Mouse (Mus musculus): ENCODE measurements around the gene Aplp1. TPM values are rescaled to one million over a fixed set of nuclear protein-coding genes. Genes with fewer than 3 reads are reported as not detected.

Gene Aplp1
- polyA plus RNA-seq, 1 experiment from 2014 or later: 43.4 TPM

GRCm38 (mm10) chr7:30464816-30465300, 19.5 kb upstream of the Aplp1 start:
- H3K9ac ChIP-seq: no peak overlapping the region
- no peaks in the 10 kb centered on the region for H3K9me3 ChIP-seq (replicated peaks)
- no peak overlapping the region for H3K27ac ChIP-seq (ENCODE audit: poor library complexity, severe bottlenecking)
- 15% methylated on average over 6 of the region's 6 CpGs for WGBS
- H3K4me3 ChIP-seq: no peak overlapping the region
- peaks cover 6% of the 10 kb centered on the region for H3K4me1 ChIP-seq (replicated peaks)
- H3K27me3 ChIP-seq (replicated peaks): peaks cover 84% of the 10 kb centered on the region
- no peaks in the 10 kb centered on the region for H3K36me3 ChIP-seq
- ATAC-seq (ENCODE audit: insufficient number of reproducible peaks, low FRiP score): no peak
- H3K4me2 ChIP-seq: no peak overlapping the region

DNA sequence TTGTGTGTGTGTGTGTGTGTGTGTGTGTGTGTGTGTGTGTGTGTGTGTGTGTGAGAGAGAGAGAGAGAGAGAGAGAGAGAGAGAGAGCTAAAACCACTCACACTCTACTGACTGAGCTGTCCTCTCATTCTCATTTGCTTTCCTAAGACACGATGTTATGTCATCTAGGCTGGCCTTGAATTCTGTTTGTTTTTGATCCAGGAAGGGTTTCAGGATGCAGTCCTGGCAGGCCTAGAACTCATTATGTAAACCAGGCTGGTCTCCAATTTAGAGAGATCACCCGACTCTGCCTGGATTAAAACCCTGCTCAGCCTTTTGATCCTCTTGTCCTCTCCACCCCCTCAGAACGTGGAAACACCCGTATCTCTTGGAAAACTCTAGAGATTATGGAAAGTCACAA, 18.7 kb upstream of the Aplp1 start:
- Histone ChIP-seq H3K36me3 (no peaks in the 10 kb centered on the region), H3K4me3 (no peak overlapping the region), H3K9me3 (replicated peaks) (no peaks in the 10 kb centered on the region), H3K27ac (ENCODE audit: poor library complexity, severe bottlenecking) (no peak overlapping the region), H3K9ac (no peak overlapping the region), H3K27me3 (replicated peaks) (peaks cover 92% of the 10 kb centered on the region), H3K4me1 (replicated peaks) (peaks cover 6% of the 10 kb centered on the region), H3K4me2 (no peak overlapping the region)
- 20% methylated on average over 4 of the region's 4 CpGs for WGBS
- no peak for ATAC-seq (ENCODE audit: insufficient number of reproducible peaks, low FRiP score)

DNA sequence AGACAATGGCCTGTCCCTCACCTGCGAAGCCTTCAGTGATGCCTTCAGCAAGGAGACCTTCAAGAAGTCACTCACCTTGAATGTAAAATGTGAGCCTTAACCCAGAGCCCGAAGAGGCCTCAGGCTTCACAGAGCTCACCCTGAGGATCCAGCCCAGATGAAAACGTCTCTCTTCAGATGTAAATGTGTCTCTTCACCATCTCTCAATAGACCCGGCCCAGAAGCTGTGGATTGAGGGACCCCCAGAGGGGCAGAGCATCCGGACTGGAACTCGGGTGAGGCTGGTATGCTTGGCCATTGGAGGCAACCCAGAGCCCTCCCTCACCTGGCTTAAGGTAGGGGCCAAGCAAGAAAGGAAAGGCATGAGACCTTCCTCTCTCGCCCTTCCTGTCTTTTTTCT, 18.2 kb upstream of the Aplp1 start:
- H3K27ac ChIP-seq (ENCODE audit: poor library complexity, severe bottlenecking): no peak overlapping the region
- no peaks in the 10 kb centered on the region for H3K9me3 ChIP-seq (replicated peaks)
- WGBS: 27% methylated on average over 7 of the region's 7 CpGs
- no peak overlapping the region for H3K4me3 ChIP-seq
- no peaks in the 10 kb centered on the region for H3K36me3 ChIP-seq
- H3K9ac ChIP-seq: no peak overlapping the region
- ATAC-seq (ENCODE audit: insufficient number of reproducible peaks, low FRiP score): no peak
- H3K27me3 ChIP-seq (replicated peaks): peaks cover 96% of the 10 kb centered on the region
- no peak overlapping the region for H3K4me2 ChIP-seq
- peaks cover 6% of the 10 kb centered on the region for H3K4me1 ChIP-seq (replicated peaks)

DNA sequence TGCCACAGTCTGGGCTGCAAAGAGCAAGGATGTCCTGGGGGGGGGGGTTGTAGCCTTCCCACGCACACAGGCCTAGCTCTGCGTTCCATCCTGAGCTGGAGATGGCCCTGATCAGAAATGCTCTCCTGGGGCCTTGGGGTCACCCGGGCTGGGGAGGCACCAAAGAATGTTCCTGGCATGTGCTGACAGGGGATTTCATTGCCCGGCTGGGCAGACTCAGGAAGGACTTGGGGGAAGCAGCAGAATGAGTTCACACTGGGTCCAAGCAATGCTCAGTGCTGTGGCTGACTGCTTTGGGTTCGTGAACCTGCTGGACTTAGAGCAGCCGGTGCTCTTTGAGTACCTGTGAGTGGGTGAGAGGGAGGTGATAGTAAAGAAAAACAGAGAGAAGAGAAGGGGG, 14.1 kb upstream of the Aplp1 start:
- H3K36me3 ChIP-seq: no peaks in the 10 kb centered on the region
- H3K9ac ChIP-seq: no peak overlapping the region
- H3K9me3 ChIP-seq (replicated peaks): 0 out of 2 replicates have a peak, but pooled peaks cover 8% of the 10 kb centered on the region
- WGBS: 32% methylated on average over 6 of the region's 6 CpGs
- H3K27me3 ChIP-seq (replicated peaks): peaks cover 96% of the 10 kb centered on the region
- no peak overlapping the region for H3K27ac ChIP-seq (ENCODE audit: poor library complexity, severe bottlenecking)
- no peak for ATAC-seq (ENCODE audit: insufficient number of reproducible peaks, low FRiP score)
- H3K4me3 ChIP-seq: no peak overlapping the region
- H3K4me2 ChIP-seq: no peak overlapping the region
- H3K4me1 ChIP-seq (replicated peaks): no peaks in the 10 kb centered on the region; the same call in 1 of the 2 replicates

DNA sequence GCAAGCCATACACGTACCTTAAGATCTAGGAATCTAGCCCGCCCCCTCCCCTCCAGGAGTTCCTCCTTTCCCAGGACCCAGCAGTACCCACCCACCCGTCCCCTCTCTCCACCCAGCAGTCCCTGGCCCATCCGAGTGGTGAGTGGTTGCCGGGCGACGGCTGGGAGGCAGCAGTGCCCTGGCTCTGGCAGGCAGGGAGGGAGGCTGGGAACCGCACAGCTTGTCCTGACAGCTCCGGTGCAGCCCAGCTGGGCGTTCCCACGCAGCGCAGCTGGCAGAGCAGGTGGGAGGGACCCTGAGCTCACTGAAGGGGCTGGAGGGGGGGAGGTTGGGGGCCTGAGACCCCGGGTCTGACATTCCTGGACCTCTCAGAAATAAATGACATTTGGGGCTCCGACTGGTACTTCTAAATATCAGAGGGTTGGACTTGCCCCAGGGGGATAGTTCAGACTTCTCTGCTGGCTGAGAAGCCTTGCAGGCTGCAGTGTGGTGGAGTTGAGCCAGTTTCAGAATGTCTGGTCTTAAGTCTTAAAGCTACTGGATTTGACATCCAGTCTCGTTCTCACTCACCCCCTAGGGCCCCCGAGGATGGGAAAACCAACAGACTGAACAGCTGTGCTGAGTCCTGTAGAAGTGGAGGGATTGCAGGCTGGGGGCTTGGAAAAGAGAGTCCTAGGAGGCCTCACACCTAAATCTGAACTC, 12.4 kb upstream of the Aplp1 start, which contains the start of the genes Kirrel2 and Nphs1:
Gene Kirrel2, minus strand, starts transcription at position 62 of the 702 bp plus-strand sequence.
Gene Nphs1, plus strand, starts transcription at position 687 of the 702 bp plus-strand sequence.
- Histone ChIP-seq H3K9me3 (replicated peaks) (0 out of 2 replicates have a peak, but pooled peaks cover 8% of the 10 kb centered on the region), H3K36me3 (no peaks in the 10 kb centered on the region), H3K27me3 (replicated peaks) (peaks cover 99% of the 10 kb centered on the region), H3K4me3 (peak within 1 kb of the TSS; percentile 1; the same call in 1 of the 2 replicates), H3K9ac (0 out of 2 replicates have a peak within 1 kb of the TSS, but pooled peaks have one; percentile 13), H3K27ac (ENCODE audit: poor library complexity, severe bottlenecking) (no peak within 1 kb of the TSS), H3K4me2 (peak within 1 kb of the TSS; percentile 32), H3K4me1 (replicated peaks) (no peaks in the 10 kb centered on the region; the same call in none of the 2 replicates)
- WGBS: 3% methylated on average over 16 of the region's 16 CpGs
- ATAC-seq (ENCODE audit: insufficient number of reproducible peaks, low FRiP score): 0 out of 2 replicates have a peak, but pooled peaks have one; percentile 11

DNA sequence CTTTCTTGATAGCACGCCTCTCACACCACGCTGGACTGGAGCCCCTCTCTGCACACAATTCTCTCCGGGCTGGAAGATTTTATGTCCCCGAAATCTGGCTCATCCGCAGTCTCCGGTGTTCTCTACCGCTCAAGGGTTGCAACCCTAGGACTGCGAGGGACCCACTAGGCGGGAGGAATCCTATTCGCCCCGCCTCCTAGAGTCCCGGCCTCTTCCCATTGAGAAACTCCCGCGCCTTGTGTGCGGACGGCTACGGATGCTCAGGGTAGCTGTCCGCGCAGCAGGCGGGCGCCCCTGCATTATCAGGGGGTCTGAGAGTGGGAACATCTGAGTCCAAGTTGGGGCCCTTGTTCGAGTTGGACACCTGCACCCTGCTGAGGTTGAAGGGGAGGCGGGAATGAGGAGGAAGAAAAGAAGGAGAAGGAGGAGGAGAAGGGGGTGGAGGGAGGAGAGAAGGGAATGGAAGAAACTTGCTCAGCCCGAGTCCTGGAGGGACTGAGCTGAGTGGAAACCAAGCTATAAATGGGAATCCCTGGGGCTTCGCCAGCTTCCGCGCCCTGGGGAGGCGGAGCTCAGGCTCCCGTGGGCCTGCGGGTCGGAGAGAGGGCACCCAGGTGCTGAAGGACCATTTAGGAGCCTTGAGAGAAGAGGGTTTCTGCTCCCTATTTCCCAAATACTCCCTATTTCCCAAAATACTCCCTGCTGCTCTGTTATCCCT, 11.7 kb upstream of the Aplp1 start:
- H3K4me3 ChIP-seq: peak overlapping the region; percentile 1; the same call in 1 of the 2 replicates

GRCm38 (mm10) chr7:30456487-30456886, 11.2 kb upstream of the Aplp1 start:
- H3K27ac ChIP-seq (ENCODE audit: poor library complexity, severe bottlenecking): no peak overlapping the region
- no peak overlapping the region for H3K9ac ChIP-seq
- no peaks in the 10 kb centered on the region for H3K36me3 ChIP-seq
- WGBS: 3% methylated on average over 9 of the region's 9 CpGs
- ATAC-seq (ENCODE audit: insufficient number of reproducible peaks, low FRiP score): no peak
- H3K9me3 ChIP-seq (replicated peaks): 0 out of 2 replicates have a peak, but pooled peaks cover 8% of the 10 kb centered on the region
- 0 out of 2 replicates have a peak overlapping the region, but pooled peaks have one; percentile 1 for H3K4me3 ChIP-seq
- H3K4me1 ChIP-seq (replicated peaks): no peaks in the 10 kb centered on the region; the same call in none of the 2 replicates
- H3K4me2 ChIP-seq: 0 out of 2 replicates have a peak overlapping the region, but pooled peaks have one; percentile 32
- H3K27me3 ChIP-seq (replicated peaks): peaks cover 98% of the 10 kb centered on the region

More for the DNA sequence above, 11.7 kb upstream of the Aplp1 start:
- Histone ChIP-seq H3K9ac (no peak overlapping the region), H3K9me3 (replicated peaks) (0 out of 2 replicates have a peak, but pooled peaks cover 8% of the 10 kb centered on the region), H3K27ac (ENCODE audit: poor library complexity, severe bottlenecking) (no peak overlapping the region), H3K36me3 (no peaks in the 10 kb centered on the region), H3K27me3 (replicated peaks) (peaks cover 98% of the 10 kb centered on the region), H3K4me2 (peak overlapping the region; percentile 32), H3K4me1 (replicated peaks) (no peaks in the 10 kb centered on the region; the same call in none of the 2 replicates)
- no peak for ATAC-seq (ENCODE audit: insufficient number of reproducible peaks, low FRiP score)
- 1% methylated on average over 31 of the region's 31 CpGs for WGBS

DNA sequence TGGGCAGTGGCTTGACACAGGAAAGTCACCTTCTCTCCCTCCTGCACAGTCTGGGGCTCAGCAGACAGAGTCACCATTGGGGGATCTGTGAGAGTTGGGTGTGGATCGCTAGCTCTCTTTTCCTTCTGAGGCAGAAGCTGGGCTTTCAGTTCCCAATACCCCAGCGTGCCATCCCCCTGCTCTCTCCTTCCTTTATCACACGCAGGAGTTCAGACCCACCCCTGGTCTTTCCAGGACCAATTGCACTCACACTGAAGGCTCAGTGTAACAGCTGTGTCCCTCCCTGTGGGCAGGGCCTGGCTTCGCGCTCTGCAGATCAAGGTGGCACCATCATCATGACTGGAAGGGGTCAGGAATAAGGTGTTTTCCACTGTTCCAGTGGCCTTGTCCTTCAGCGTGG, 8.9 kb upstream of the Aplp1 start:
- Histone ChIP-seq H3K36me3 (no peaks in the 10 kb centered on the region), H3K4me2 (peak overlapping the region; percentile 22; the same call in 1 of the 2 replicates), H3K27ac (ENCODE audit: poor library complexity, severe bottlenecking) (no peak overlapping the region), H3K9me3 (replicated peaks) (0 out of 2 replicates have a peak, but pooled peaks cover 8% of the 10 kb centered on the region), H3K9ac (no peak overlapping the region), H3K4me1 (replicated peaks) (no peaks in the 10 kb centered on the region; the same call in none of the 2 replicates), H3K4me3 (0 out of 2 replicates have a peak overlapping the region, but pooled peaks have one; percentile 0), H3K27me3 (replicated peaks) (peaks cover 94% of the 10 kb centered on the region)
- no peak for ATAC-seq (ENCODE audit: insufficient number of reproducible peaks, low FRiP score)
- 14% methylated on average over 6 of the region's 6 CpGs for WGBS

DNA sequence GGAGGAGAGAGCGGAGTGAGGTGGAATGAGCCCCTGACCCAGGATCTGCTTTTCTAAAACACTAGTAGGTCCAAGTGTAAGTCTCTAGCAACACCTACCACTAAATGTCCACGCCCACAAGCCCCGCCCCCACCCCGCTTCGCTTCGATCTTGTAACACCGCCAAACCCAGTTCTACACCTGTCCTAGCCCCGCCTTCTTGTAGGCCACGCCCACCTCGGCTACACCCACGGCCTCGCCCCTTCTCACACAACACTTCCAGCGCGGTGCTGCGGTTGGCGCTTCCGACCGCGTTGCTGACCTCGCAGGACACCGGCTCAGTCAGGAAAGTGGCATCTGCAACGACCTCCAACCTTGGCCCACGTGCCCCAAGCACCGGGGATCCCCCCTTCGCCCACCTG, 8.4 kb upstream of the Aplp1 start:
- Histone ChIP-seq H3K27me3 (replicated peaks) (peaks cover 89% of the 10 kb centered on the region), H3K27ac (ENCODE audit: poor library complexity, severe bottlenecking) (no peak overlapping the region), H3K36me3 (no peaks in the 10 kb centered on the region), H3K9ac (no peak overlapping the region), H3K4me1 (replicated peaks) (no peaks in the 10 kb centered on the region; the same call in none of the 2 replicates), H3K4me3 (0 out of 2 replicates have a peak overlapping the region, but pooled peaks have one; percentile 0), H3K4me2 (peak overlapping the region; percentile 22; the same call in 1 of the 2 replicates), H3K9me3 (replicated peaks) (0 out of 2 replicates have a peak, but pooled peaks cover 8% of the 10 kb centered on the region)
- no peak for ATAC-seq (ENCODE audit: insufficient number of reproducible peaks, low FRiP score)
- WGBS: 2% methylated on average over 25 of the region's 25 CpGs

DNA sequence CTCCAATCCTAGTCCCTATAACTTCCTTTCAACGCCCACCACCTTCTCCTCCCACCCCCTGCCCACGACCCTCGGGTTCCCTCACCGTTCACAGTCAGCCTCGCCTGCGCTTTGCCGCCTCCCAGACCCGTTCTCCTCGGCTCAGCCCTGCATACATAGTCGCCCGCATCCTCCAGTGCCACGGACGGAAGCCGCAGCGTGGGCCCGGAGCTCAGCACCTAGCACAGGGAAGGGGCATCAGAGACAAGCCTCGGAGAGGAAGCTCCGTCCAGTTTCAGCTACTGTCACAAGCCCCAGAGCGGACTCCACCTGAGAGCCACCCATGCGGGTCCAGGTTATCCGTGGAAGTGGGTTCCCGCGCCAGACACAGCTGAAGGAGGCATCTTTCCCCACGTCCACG, 8.0 kb upstream of the Aplp1 start:
- no peak overlapping the region for H3K27ac ChIP-seq (ENCODE audit: poor library complexity, severe bottlenecking)
- H3K27me3 ChIP-seq (replicated peaks): peaks cover 85% of the 10 kb centered on the region
- 25% methylated on average over 25 of the region's 25 CpGs for WGBS
- no peak for ATAC-seq (ENCODE audit: insufficient number of reproducible peaks, low FRiP score)
- no peaks in the 10 kb centered on the region for H3K36me3 ChIP-seq
- 0 out of 2 replicates have a peak, but pooled peaks cover 8% of the 10 kb centered on the region for H3K9me3 ChIP-seq (replicated peaks)
- H3K4me2 ChIP-seq: no peak overlapping the region
- no peaks in the 10 kb centered on the region; the same call in none of the 2 replicates for H3K4me1 ChIP-seq (replicated peaks)
- H3K4me3 ChIP-seq: no peak overlapping the region
- no peak overlapping the region for H3K9ac ChIP-seq

Data from heart, embryonic 12.5 days (tissue).